Mouse (Mus musculus) embryonic facial prominence, embryonic 10.5 days (tissue): ENCODE results near the gene Btbd9. TPM values are rescaled to one million over a fixed set of nuclear protein-coding genes. Genes with fewer than 3 reads are reported as not detected.
A peak's percentile ranks its signal among the peaks of the same experiment; 100 is the strongest.
"Not testable (repeated sequence)": the region's sequence is repeated elsewhere in the genome, so short reads cannot be mapped to it uniquely, and the experiment has no call there.

ENCODE experiments used
- DNase-seq: peaks from one replicate; pipeline ENCODE4 v3.0.0-alpha.2; 2017; ENCODE audit warnings: low spot score
- H3K27ac ChIP-seq: fragments of 300-500 bp; sonication (generic); replicated peaks from 2 replicates; pipeline ENCODE4 v1.5.1; 2016; ENCODE audit warnings: mild to moderate bottlenecking
- H3K27me3 ChIP-seq: fragments of 300-500 bp; sonication (generic); replicated peaks from 2 replicates; pipeline ENCODE4 v1.6.1; 2016; ENCODE audit warnings: low read depth, mild to moderate bottlenecking; ENCODE audit not compliant: poor library complexity, severe bottlenecking
- H3K36me3 ChIP-seq: fragments of 300-500 bp; sonication (generic); replicated peaks from 2 replicates; pipeline ENCODE4 v1.6.1; 2016; ENCODE audit warnings: mild to moderate bottlenecking, moderate library complexity
- H3K4me1 ChIP-seq: fragments of 300-500 bp; sonication (generic); 2 replicates; pipeline ENCODE4 v1.6.1; 2016
- H3K4me3 ChIP-seq: fragments of 300-500 bp; sonication (generic); 2 replicates; pipeline ENCODE4 v1.5.1; 2016; ENCODE audit warnings: mild to moderate bottlenecking, moderate library complexity
- H3K9me3 ChIP-seq: fragments of 300-500 bp; sonication (generic); 2 replicates; pipeline ENCODE4 v1.6.1; 2016; ENCODE audit warnings: mild to moderate bottlenecking
- WGBS: fragments of 180-500 bp; shearing (Covaris S2); methylation state at CpG from one replicate; pipeline ENCODE4 v1.1.7; 2016; 5-methylcytosine and 5-hydroxymethylcytosine counted together
- polyA plus RNA-seq: library from polyadenylated mRNA; unstranded; fragments of >200 nt; fragmentation: Nextera tagmentation; extraction: Ambion mirVana; gene quantifications from 2 replicates; pipeline ENCODE4 v1.2.1, GENCODE M21; 2016

Gene Btbd9
- polyA plus RNA-seq = 57.2 and 58.1 TPM in 2 replicates

GRCm38 (mm10) chr17:30575941-30576773, at the start of gene Btbd9:
Gene Btbd9 (minus strand): TSS chr17:30576488.
- peak; percentile 91 for DNase-seq
- WGBS = under 1% methylated on average over 94 of the region's 94 CpGs
- Histone ChIP-seq H3K27ac (peak within 1 kb of the TSS; percentile 92), H3K9me3 (no peaks in the 10 kb centered on the region), H3K4me1 (peaks cover 33% of the 10 kb centered on the region), H3K36me3 (no peaks in the 10 kb centered on the region), H3K27me3 (no peaks in the 10 kb centered on the region), H3K4me3 (peak within 1 kb of the TSS; percentile 79)

GRCm38 (mm10) chr17:30624132-30624531, 47.8 kb upstream of the Btbd9 start, which contains the start of gene Dnah8:
Gene Dnah8 (plus strand): TSS chr17:30624354.
- H3K27ac ChIP-seq, H3K9me3 ChIP-seq, H3K4me3 ChIP-seq, H3K27me3 ChIP-seq, H3K36me3 ChIP-seq, DNase-seq, H3K4me1 ChIP-seq: not testable (repeated sequence)
- no CpG with 5 or more reads among the region's 20 CpGs for WGBS

- no peak for DNase-seq
- Histone ChIP-seq H3K27me3 (no peaks in the 10 kb centered on the region), H3K27ac (no peak overlapping the region), H3K4me1 (no peaks in the 10 kb centered on the region), H3K36me3 (no peaks in the 10 kb centered on the region), H3K4me3 (no peak overlapping the region), H3K9me3 (no peaks in the 10 kb centered on the region)
- WGBS = 76% methylated on average over 3 of the region's 3 CpGs
These were observed 46.9 kb upstream of the Btbd9 start for GRCm38 (mm10) chr17:30623200-30623599.

- no peaks in the 10 kb centered on the region for H3K9me3 ChIP-seq
- no peaks in the 10 kb centered on the region for H3K36me3 ChIP-seq
- no peak overlapping the region for H3K4me3 ChIP-seq
- no peak for DNase-seq
- no peaks in the 10 kb centered on the region for H3K27me3 ChIP-seq
- no peaks in the 10 kb centered on the region for H3K4me1 ChIP-seq
- H3K27ac ChIP-seq = no peak overlapping the region
- WGBS = 70% methylated on average over 4 of the region's 4 CpGs
These were observed 45.2 kb upstream of the Btbd9 start for GRCm38 (mm10) chr17:30621450-30621849.

GRCm38 (mm10) chr17:30620548-30620947, 44.3 kb upstream of the Btbd9 start:
- H3K9me3 ChIP-seq = no peaks in the 10 kb centered on the region
- DNase-seq = no peak
- no peaks in the 10 kb centered on the region for H3K27me3 ChIP-seq
- no peaks in the 10 kb centered on the region for H3K4me1 ChIP-seq
- H3K4me3 ChIP-seq = no peak overlapping the region
- no peaks in the 10 kb centered on the region for H3K36me3 ChIP-seq
- H3K27ac ChIP-seq = no peak overlapping the region
- WGBS = 78% methylated on average over 2 of the region's 2 CpGs

- 66% methylated on average over 2 of the region's 2 CpGs for WGBS
- no peak overlapping the region for H3K27ac ChIP-seq
- no peak for DNase-seq
- no peaks in the 10 kb centered on the region for H3K36me3 ChIP-seq
- no peaks in the 10 kb centered on the region for H3K9me3 ChIP-seq
- H3K4me1 ChIP-seq = no peaks in the 10 kb centered on the region
- no peaks in the 10 kb centered on the region for H3K27me3 ChIP-seq
- no peak overlapping the region for H3K4me3 ChIP-seq
These were observed 42.9 kb upstream of the Btbd9 start for GRCm38 (mm10) chr17:30619153-30619552.

- Histone ChIP-seq H3K4me3 (no peak overlapping the region), H3K4me1 (no peaks in the 10 kb centered on the region), H3K9me3 (no peaks in the 10 kb centered on the region), H3K27me3 (no peaks in the 10 kb centered on the region), H3K27ac (no peak overlapping the region), H3K36me3 (no peaks in the 10 kb centered on the region)
- DNase-seq = no peak
- WGBS = 84% methylated on average over 3 of the region's 3 CpGs
These were observed 42.0 kb upstream of the Btbd9 start for GRCm38 (mm10) chr17:30618136-30618891.

GRCm38 (mm10) chr17:30616203-30616602, 39.9 kb upstream of the Btbd9 start:
- H3K9me3 ChIP-seq = no peaks in the 10 kb centered on the region
- H3K4me3 ChIP-seq = no peak overlapping the region
- peaks cover 7% of the 10 kb centered on the region for H3K4me1 ChIP-seq
- H3K36me3 ChIP-seq = no peaks in the 10 kb centered on the region
- DNase-seq = no peak
- no peak overlapping the region for H3K27ac ChIP-seq
- H3K27me3 ChIP-seq = no peaks in the 10 kb centered on the region
- 89% methylated on average over 5 of the region's 5 CpGs for WGBS

GRCm38 (mm10) chr17:30613350-30613749, 37.1 kb upstream of the Btbd9 start:
- Histone ChIP-seq H3K27ac (no peak overlapping the region), H3K36me3 (peaks cover 6% of the 10 kb centered on the region; the same call in 1 of the 2 replicates), H3K4me1 (peaks cover 15% of the 10 kb centered on the region), H3K4me3 (no peak overlapping the region), H3K27me3 (no peaks in the 10 kb centered on the region), H3K9me3 (no peaks in the 10 kb centered on the region)
- DNase-seq = no peak

- under 1% methylated on average over 34 of the region's 34 CpGs for WGBS
- Histone ChIP-seq H3K9me3 (no peaks in the 10 kb centered on the region), H3K4me3 (peak overlapping the region; percentile 71), H3K4me1 (peaks cover 26% of the 10 kb centered on the region), H3K36me3 (peaks cover 10% of the 10 kb centered on the region; the same call in 1 of the 2 replicates), H3K27ac (peak overlapping the region; percentile 96), H3K27me3 (no peaks in the 10 kb centered on the region)
- DNase-seq = peak; percentile 98
These were observed 36.0 kb upstream of the Btbd9 start for GRCm38 (mm10) chr17:30612075-30612859.

- Histone ChIP-seq H3K4me1 (peaks cover 30% of the 10 kb centered on the region), H3K36me3 (peaks cover 15% of the 10 kb centered on the region; the same call in 1 of the 2 replicates), H3K4me3 (peak overlapping the region; percentile 71), H3K27me3 (no peaks in the 10 kb centered on the region), H3K27ac (peak overlapping the region; percentile 96), H3K9me3 (no peaks in the 10 kb centered on the region)
- DNase-seq = no peak
- WGBS = 28% methylated on average over 18 of the region's 18 CpGs
These were observed 35.2 kb upstream of the Btbd9 start for GRCm38 (mm10) chr17:30611221-30612074.
